Mouse (Mus musculus) MEL-GATA-1-ER (cell line): ENCODE data around the gene Frem3.

ENCODE experiments used
- DNase-seq: peaks from one replicate; pipeline ENCODE4 v3.0.0-alpha.2; 2012; ENCODE audit warnings: low read depth; ENCODE audit errors: extremely low read depth

Gene Frem3

DNA sequence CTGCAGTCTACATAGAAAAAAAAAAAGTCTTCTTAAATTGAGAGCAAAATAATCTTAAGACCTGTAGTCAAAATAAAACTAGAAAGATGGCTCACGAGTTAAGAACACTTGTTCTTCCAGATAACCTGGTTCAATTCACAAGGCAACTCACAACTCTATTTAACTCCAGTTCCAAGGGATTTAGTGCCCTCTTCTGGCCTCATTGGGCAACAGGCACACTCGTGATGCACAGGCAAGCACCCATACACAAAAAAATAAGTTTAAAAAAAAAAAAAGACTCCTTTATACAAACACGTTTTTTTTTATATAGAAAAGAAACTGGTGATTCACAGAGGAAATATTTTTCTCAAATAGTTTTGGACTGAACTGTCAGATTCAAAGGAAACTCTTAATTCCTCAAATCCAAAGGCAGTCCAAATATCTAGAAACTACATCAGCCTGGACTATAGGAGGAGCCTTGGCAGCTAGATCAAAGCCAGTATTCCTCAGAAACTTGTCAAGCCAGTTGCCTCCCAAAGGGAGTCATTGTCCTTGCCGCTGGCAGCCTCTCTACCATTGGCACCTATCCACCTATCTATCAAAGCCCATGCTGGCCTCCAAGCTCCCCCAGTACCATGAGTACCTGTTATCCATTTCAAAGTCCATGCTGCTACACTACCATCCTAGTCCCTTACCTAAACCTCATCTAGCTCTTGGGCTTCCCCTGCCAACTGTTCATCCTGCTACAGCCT, 100.0 kb downstream of the Frem3 start:
- peak; percentile 42 for DNase-seq

DNA sequence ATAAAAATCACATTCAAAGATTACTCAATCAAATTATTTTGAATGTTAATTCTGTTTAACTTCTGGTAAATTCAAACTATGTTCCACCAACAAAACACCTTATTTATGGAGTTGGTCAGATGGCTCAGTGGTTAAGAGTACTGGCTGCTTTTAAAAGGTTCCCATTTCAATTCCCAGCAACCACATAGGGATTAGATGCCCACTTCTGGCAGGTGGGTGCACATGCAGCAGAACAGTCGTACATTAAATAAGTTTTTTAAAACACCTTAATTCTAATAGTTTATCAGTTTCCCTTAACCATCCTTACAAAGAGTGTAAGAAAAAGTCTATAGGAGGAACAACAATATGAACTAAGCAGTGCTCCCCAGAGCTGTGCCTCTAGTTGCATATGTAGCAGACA, 103.6 kb downstream of the Frem3 start:
- no peak for DNase-seq

DNA sequence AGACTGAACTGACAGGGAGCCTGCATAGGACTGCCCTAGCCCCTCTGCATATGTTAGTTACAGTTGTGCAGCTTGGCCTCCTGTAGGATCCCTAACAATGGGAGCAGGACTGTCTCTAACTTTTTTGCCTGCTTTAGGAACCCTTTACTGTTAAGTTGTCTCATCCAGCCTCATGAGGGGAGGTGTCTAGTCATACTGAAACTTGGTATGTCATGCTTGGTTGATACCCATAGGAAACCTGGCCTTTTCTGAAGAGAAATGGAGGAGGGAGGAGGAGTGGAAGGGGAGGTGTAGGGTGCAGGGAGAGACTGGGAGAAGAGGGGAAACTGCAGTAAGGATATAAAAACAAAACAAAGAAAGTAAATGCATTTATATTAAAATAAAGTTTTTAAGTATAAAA, 121.4 kb downstream of the Frem3 start:
- DNase-seq = no peak

DNA sequence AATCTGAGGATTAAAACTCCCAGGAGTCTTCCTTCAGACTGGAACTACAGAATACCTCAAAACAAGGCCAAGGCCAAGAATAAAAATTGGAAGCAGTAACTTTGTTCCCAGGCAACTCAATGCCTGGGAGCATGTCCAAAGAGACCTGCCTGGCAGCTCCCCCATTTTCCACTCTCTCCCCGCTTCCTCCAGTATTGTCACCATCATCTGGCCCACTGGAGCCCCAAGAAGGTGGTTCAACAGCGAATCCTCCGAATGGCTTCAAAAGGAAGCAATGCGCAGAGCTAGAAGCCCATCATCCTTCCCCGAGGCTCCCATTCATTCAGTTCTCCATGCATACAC, 127.1 kb downstream of the Frem3 start:
- DNase-seq = no peak

DNA sequence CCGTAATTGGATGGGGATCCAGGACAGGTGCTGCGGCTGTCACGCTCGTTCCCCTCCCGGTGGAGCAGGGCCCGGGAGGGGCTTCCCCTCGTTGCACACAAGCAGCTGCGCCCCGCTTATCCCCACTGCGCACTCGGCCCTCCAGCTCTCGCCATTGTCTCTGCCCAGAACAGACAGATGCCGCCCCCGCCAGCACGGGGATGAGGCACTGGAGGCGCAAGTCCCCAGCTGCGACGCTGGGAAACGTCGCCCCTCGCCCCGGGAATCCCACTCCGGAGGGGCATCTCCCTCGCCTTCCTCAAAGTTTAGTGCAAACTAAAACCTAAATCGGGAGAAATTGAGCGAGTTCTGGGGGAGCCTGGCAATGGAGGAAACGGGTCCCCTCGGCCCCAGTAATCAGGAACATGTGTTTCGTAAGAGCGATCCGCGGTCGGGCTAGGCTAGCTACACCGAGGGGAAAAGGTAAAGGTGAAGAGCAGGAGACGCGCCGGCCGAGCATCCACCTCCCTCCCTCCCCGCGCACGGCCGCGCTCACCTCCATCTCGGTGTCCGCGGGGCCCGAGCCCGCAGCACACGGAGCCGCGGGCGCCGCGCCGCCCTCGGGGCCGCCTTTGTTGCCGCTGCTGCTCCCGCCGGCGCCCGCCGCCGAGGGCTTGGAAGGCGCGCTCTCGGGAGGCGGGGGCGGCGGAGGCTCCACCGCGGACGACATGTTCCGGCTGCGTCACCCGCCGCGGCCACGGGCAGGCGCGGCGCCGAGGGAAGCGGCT, 127.7 kb downstream of the Frem3 start:
- DNase-seq = no peak

DNA sequence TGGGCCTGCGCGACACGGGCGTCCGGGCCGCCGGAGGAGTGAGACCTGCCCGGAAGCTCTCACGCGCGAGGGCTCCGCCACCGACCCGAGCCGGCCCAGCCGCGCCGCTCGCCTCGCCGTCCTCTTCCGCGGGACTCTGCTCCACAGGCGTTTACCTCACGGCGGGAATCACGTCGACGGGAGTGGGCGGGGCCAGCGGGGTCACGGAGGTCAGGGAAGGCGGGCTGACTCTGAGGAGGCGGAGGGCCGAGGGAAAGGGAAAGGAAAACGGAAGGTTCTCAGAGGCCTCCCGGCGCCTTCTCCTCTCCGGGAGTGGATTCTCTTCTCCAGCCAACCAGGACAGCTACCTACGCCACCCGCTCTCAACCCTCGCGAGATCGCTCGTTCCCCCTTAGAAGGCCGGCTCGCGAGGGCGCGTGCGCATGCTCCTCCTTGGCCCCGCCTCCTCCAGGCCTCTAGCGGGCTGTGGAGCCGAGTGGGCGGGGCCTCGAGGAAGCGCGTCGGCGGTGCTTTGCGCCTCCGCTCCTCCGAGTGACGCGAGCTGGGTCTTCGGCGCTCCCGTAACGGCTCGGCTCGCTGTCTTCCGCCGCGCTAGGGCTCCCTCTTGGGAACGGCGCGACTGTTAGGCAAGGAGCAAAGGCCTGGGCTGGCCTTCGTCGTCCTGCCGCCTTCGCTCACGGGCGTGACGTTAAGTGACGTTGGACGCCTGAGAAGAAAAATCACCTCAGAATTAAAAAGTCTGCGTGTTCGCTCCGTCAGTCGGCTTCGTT, 128.5 kb downstream of the Frem3 start, which contains the start of gene Smarca5:
Gene Smarca5 (minus strand): TSS at position 343 of the 770 bp plus-strand sequence.
- DNase-seq = peak; percentile 76

DNA sequence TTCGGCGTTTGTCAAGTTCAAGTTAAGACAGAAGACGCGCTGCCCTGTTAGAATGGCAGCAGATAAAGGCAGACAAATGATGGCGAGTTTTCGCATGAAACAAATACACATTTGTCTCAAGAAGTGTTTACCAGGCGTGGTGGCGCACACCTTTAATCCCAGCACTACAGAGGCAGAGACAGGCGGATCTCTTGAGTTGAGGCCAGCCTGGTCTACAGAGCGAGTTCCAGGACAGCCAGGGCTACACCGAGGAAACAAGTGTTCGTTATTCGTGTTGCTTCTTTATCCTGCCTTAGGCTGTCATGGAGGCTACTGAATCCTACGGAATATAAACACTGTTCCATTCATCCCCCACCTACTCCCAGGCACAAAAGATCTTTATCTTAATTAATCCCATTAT, 129.1 kb downstream of the Frem3 start:
- DNase-seq = no peak
